Mouse (Mus musculus) brain, embryonic 14.5 days (tissue): ENCODE results near the gene Smad6.

Experiments
- CTCF ChIP-seq: fragments of 200-500 bp; IDR thresholded peaks from 2 replicates; pipeline ENCODE4 v1.5.1; 2012; ENCODE audit warnings: inconsistent platforms, mild to moderate bottlenecking, moderate library complexity, borderline replicate concordance; ENCODE audit not compliant: insufficient read depth, insufficient read length; ENCODE audit errors: extremely low read depth
- POLR2A ChIP-seq: fragments of 200-500 bp; IDR thresholded peaks from 2 replicates; pipeline ENCODE4 v1.6.1; 2012; ENCODE audit warnings: mild to moderate bottlenecking, inconsistent platforms, borderline replicate concordance; ENCODE audit not compliant: poor library complexity, insufficient read depth, insufficient read length, severe bottlenecking; ENCODE audit errors: extremely low read depth

GRCm38 (mm10) chr9:63972576-63973290 is 49.1 kb downstream of the Smad6 start:
- TF ChIP-seq CTCF: no peak
- TF ChIP-seq POLR2A: no peak
